Mouse (Mus musculus) midbrain, embryonic 16.5 days (tissue): ENCODE data around the gene Slc25a16. TPM values are rescaled to one million over a fixed set of nuclear protein-coding genes. Genes with fewer than 3 reads are reported as not detected.

Source experiments
- ATAC-seq: fragments of 200-750 bp; cut with Nextera tagmentation; 2 replicates; pipeline ENCODE4 v1.8.0; 2017; ENCODE audit warnings: moderate TSS enrichment
- H3K27ac ChIP-seq: fragments of 300-500 bp; sonication (generic); 2 replicates; pipeline ENCODE4 v1.5.1; 2014; ENCODE audit warnings: mild to moderate bottlenecking, low read length, mixed read lengths
- H3K27me3 ChIP-seq: fragments of 300-500 bp; sonication (generic); 2 replicates; pipeline ENCODE4 v1.6.1; 2014; ENCODE audit warnings: low read depth, low read length, mixed read lengths; ENCODE audit not compliant: control insufficient read depth, insufficient read depth
- H3K36me3 ChIP-seq: fragments of 300-500 bp; sonication (generic); 2 replicates; pipeline ENCODE4 v1.6.1; 2014; ENCODE audit warnings: mild to moderate bottlenecking, low read length, moderate library complexity, mixed read lengths; ENCODE audit not compliant: control insufficient read depth, insufficient read depth
- H3K4me1 ChIP-seq: fragments of 300-500 bp; sonication (generic); 2 replicates; pipeline ENCODE4 v1.6.1; 2014; ENCODE audit warnings: mild to moderate bottlenecking, low read length, mixed read lengths; ENCODE audit not compliant: control insufficient read depth, insufficient read depth
- H3K4me2 ChIP-seq: fragments of 300-500 bp; sonication (generic); 2 replicates; pipeline ENCODE4 v1.6.1; 2014; ENCODE audit warnings: mild to moderate bottlenecking, low read length, mixed read lengths
- H3K4me3 ChIP-seq: fragments of 300-500 bp; sonication (generic); 2 replicates; pipeline ENCODE4 v1.5.1; 2014; ENCODE audit warnings: low read depth, mild to moderate bottlenecking, low read length, moderate library complexity, mixed read lengths
- H3K9ac ChIP-seq: fragments of 300-500 bp; sonication (generic); 2 replicates; pipeline ENCODE4 v1.6.1; 2014; ENCODE audit warnings: low read depth, low read length, mixed read lengths
- H3K9me3 ChIP-seq: fragments of 300-500 bp; sonication (generic); replicated peaks from 2 replicates; pipeline ENCODE4 v1.6.1; 2014; ENCODE audit warnings: mild to moderate bottlenecking, low read length, mixed read lengths; ENCODE audit not compliant: control insufficient read depth, poor library complexity, severe bottlenecking
- WGBS: fragments of 180-500 bp; shearing (Covaris S2); extraction: QIAGEN DNeasy Blood & Tissue Kit; methylation state at CpG from one replicate; pipeline ENCODE4 v1.1.7; 2014; 5-methylcytosine and 5-hydroxymethylcytosine counted together
- polyA plus RNA-seq: library from polyadenylated mRNA; unstranded; fragments of >200 nt; fragmentation: Nextera tagmentation; extraction: Ambion mirVana; gene quantifications from 2 replicates; pipeline ENCODE4 v1.2.1, GENCODE M21; 2015

Slc25a16 gene
- polyA plus RNA-seq, 1 experiment from 2014 or later, result 15.1 TPM

- Histone ChIP-seq H3K36me3 (no peaks in the 10 kb centered on the region), H3K4me2 (peak overlapping the region; percentile 95), H3K27ac (no peak overlapping the region), H3K27me3 (peaks cover 6% of the 10 kb centered on the region; the same call in 1 of the 2 replicates), H3K4me3 (peak overlapping the region; percentile 45), H3K9me3 (no peaks in the 10 kb centered on the region), H3K9ac (peak overlapping the region; percentile 64), H3K4me1 (peaks cover 21% of the 10 kb centered on the region)
- WGBS, result under 1% methylated on average over 38 of the region's 38 CpGs
- ATAC-seq, result peak; percentile 51; the same call in 1 of the 2 replicates
Measured at GRCm38 (mm10) chr10:62885969-62886798, 34.2 kb upstream of the Slc25a16 start.

DNA sequence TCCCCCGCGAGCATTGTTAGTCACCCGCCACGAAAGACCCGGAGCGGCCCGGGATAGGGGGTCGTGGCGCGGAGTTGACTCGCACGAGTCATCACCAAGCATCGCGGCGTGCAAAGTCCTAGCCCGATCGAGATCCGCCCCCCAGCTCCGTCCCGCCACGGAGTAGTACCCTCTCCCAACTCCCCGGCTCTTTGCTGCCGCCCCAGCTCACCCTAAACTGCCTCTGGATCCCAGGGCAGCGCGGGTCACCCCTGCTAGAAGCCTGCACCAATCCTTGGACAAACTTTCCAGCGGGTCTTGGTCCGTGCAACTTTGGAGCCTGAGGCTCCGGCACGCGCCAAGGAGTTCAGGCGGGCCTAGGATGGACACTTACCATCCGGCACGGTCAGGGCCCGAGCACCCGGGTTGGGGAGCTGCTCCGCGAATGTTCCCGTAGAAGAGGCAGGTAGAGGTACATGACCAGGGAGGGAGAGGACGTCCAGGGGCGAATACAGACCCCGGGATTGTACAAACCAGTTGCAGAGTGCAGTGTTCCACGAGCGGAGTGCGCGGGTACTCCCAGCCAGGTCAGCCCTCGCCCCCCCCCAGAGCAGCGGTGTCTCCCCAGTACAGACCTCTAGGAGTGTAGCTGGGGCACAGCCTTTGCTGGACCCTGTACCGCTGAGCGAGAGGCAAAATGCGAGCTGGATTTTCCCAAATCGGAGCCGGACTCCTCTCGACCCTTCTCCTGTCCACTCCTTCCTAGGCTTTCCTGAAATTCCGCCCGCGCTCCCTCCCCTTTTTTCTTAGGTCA, 33.4 kb upstream of the Slc25a16 start:
- peaks cover 6% of the 10 kb centered on the region; the same call in 1 of the 2 replicates for H3K27me3 ChIP-seq
- peaks cover 21% of the 10 kb centered on the region for H3K4me1 ChIP-seq
- peak overlapping the region; percentile 45 for H3K4me3 ChIP-seq
- H3K4me2 ChIP-seq, result peak overlapping the region; percentile 95
- H3K9ac ChIP-seq, result peak overlapping the region; percentile 64
- H3K36me3 ChIP-seq, result no peaks in the 10 kb centered on the region
- WGBS, result under 1% methylated on average over 55 of the region's 56 CpGs
- H3K9me3 ChIP-seq, result no peaks in the 10 kb centered on the region
- H3K27ac ChIP-seq, result no peak overlapping the region
- ATAC-seq, result peak; percentile 76

DNA sequence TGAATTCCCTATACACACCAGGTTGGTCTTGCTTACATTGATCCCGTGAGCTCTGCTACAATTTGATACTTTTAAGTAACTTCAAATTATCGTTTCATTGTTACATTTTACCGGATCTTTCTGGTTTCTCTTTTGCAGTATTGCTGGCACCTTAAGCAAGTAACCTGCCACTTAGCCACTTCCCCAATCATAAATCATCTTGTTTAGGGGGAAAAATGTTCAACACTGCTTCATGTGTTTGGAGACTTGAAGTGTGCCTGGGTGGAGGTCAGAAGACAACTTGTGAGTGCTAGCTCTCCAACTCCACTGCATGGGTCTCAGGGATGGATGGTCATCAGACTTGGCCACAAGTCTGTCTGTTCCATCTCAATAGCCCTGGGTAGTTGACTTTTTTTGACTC, 29.4 kb upstream of the Slc25a16 start:
- H3K27ac ChIP-seq, result no peak overlapping the region

DNA sequence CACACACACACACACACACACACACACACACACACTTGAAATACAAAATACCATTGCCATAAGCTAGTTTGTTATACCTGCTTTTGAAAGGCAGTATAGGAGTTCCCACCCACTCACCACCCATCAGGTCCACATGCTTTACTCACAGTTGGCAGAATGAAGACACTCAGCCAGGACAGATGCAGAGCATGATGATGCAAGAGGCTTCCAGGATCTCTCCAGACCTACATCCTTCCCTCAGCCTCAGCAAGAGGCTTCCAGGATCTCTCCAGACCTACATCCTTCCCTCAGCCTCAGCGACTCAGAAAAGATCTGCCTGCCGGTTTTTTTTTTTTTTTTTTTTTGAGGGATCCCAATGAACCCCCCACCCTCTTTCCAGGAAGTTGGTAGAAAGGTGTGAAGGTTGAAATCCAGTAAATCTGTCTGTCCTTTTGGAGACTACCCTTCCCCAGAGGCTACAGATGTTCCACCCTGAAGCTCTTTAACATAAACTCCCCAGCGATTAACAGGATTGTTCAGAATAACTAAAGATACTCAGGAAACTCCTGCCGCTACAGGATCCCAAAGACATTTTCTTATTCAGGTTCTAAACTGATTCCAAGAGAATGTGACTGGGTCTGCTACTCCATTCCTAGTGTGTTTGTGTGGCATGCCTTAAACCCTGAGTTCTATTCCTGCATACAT, 27.7 kb upstream of the Slc25a16 start:
- H3K27me3 ChIP-seq, result no peaks in the 10 kb centered on the region
- H3K9ac ChIP-seq, result no peak overlapping the region
- 20% methylated on average over 4 of the region's 4 CpGs for WGBS
- H3K4me2 ChIP-seq, result no peak overlapping the region
- ATAC-seq, result no peak
- H3K4me1 ChIP-seq, result no peaks in the 10 kb centered on the region
- no peaks in the 10 kb centered on the region for H3K9me3 ChIP-seq
- H3K27ac ChIP-seq, result no peak overlapping the region
- no peaks in the 10 kb centered on the region for H3K36me3 ChIP-seq
- no peak overlapping the region for H3K4me3 ChIP-seq

More for the DNA sequence above, 29.4 kb upstream of the Slc25a16 start:
- Histone ChIP-seq H3K9ac (no peak overlapping the region), H3K4me2 (no peak overlapping the region), H3K4me3 (no peak overlapping the region), H3K36me3 (no peaks in the 10 kb centered on the region), H3K27me3 (0 out of 2 replicates have a peak, but pooled peaks cover 3% of the 10 kb centered on the region), H3K4me1 (peaks cover 14% of the 10 kb centered on the region), H3K9me3 (no peaks in the 10 kb centered on the region)
- 89% methylated on average over 3 of the region's 3 CpGs for WGBS
- ATAC-seq, result no peak

DNA sequence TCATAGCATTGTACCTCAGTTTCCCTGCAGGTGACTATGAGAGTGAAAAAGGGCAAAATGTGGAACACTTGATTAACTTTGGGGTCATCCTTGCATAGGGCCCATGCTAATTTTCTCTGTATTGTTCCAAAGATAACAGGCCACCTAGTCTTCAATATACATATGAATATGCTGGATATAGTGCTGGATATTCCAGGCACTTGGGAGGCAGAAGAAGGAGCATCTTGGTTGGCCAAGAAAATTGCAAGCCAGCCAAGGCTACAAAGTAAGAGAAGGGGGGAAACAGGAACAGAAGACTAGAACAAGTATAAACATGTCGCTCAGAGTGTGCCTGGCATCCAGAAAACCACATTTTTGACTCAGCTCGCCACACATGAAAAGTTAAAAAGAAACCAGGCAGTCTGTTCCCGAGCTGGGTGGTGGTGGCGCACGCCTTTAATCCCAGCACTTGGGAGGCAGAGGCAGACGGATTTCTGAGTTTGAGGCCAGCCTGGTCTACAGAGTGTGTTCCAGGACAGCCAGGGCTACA, 27.0 kb upstream of the Slc25a16 start:
- no peaks in the 10 kb centered on the region for H3K36me3 ChIP-seq

DNA sequence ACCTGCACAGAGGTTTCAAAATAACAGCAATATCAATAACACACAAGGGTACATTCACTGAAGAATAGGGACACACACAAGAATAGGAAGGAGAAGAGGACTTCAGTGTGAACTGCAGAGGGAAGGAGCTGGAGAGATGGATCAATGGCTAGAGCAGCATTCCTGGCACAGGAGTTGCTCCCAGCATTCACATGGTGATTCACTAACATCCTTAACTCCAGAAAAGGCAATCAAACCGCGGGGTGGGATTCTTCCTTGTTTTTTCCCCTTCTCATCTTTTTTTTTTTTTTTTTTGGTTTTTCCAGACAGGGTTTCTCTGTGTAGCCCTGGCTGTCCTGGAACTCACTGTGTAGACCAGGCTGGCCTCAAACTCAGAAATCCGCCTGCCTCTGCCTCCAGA, 26.0 kb upstream of the Slc25a16 start:
- no peak overlapping the region for H3K27ac ChIP-seq
- H3K9me3 ChIP-seq, result no peaks in the 10 kb centered on the region
- no peaks in the 10 kb centered on the region for H3K27me3 ChIP-seq
- H3K9ac ChIP-seq, result no peak overlapping the region
- 62% methylated on average over 3 of the region's 3 CpGs for WGBS
- H3K4me3 ChIP-seq, result no peak overlapping the region
- no peak overlapping the region for H3K4me2 ChIP-seq
- ATAC-seq, result no peak
- no peaks in the 10 kb centered on the region for H3K4me1 ChIP-seq
- H3K36me3 ChIP-seq, result no peaks in the 10 kb centered on the region

More for the DNA sequence above, 27.0 kb upstream of the Slc25a16 start:
- H3K9ac ChIP-seq, result no peak overlapping the region
- WGBS, result 72% methylated on average over 6 of the region's 6 CpGs
- no peak overlapping the region for H3K4me2 ChIP-seq
- H3K4me3 ChIP-seq, result no peak overlapping the region
- no peaks in the 10 kb centered on the region for H3K9me3 ChIP-seq
- H3K27ac ChIP-seq, result no peak overlapping the region
- H3K4me1 ChIP-seq, result no peaks in the 10 kb centered on the region
- no peak for ATAC-seq
- H3K27me3 ChIP-seq, result no peaks in the 10 kb centered on the region

- H3K27ac ChIP-seq, result no peak overlapping the region
- no peaks in the 10 kb centered on the region for H3K4me1 ChIP-seq
- 81% methylated on average over 6 of the region's 6 CpGs for WGBS
- H3K36me3 ChIP-seq, result no peaks in the 10 kb centered on the region
- no peak overlapping the region for H3K9ac ChIP-seq
- H3K27me3 ChIP-seq, result no peaks in the 10 kb centered on the region
- no peak overlapping the region for H3K4me3 ChIP-seq
- H3K4me2 ChIP-seq, result no peak overlapping the region
- no peak for ATAC-seq
- H3K9me3 ChIP-seq, result no peaks in the 10 kb centered on the region
Measured at GRCm38 (mm10) chr10:62895386-62895785, 25.0 kb upstream of the Slc25a16 start.

- no peaks in the 10 kb centered on the region for H3K27me3 ChIP-seq
- H3K4me3 ChIP-seq, result no peak overlapping the region
- H3K9ac ChIP-seq, result no peak overlapping the region
- no peak overlapping the region for H3K27ac ChIP-seq
- no peaks in the 10 kb centered on the region for H3K4me1 ChIP-seq
- no peak overlapping the region for H3K4me2 ChIP-seq
- 83% methylated on average over 4 of the region's 4 CpGs for WGBS
- ATAC-seq, result no peak
- no peaks in the 10 kb centered on the region for H3K36me3 ChIP-seq
- H3K9me3 ChIP-seq, result no peaks in the 10 kb centered on the region
Measured at GRCm38 (mm10) chr10:62896035-62896434, 24.4 kb upstream of the Slc25a16 start.
